Mouse (Mus musculus): ENCODE data around the gene Gatd1. TPM values are rescaled to one million over a fixed set of nuclear protein-coding genes. Genes with fewer than 3 reads are reported as not detected.

Gene Gatd1
- total and polyA plus RNA-seq, 3 experiments, result 15.4 to 23.9 (median 22.6) TPM

DNA sequence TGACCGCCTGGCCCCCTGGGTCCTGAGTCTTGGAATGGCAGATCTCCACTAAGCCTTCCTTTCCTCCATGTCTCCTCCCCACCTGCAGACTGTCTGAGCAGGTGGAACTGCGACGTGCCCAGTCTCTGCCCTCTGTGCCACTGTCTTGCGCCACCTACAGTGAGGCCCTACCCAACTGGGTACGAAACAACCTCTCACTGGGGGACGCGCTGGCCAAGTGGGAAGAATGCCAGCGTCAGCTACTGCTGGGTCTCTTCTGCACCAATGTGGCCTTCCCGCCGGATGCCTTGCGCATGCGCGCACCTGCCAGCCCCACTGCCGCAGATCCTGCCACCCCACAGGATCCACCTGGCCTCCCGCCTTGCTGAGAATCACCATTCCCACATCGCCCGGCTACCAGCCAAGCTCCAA lies 45.4 kb upstream of the Gatd1 start:
- H3K4me3 ChIP-seq (ENCODE audit: low read depth, low read length), result no peak overlapping the region
- ATAC-seq (ENCODE audit: extremely low read depth, insufficient number of reproducible peaks, low FRiP score, poor library complexity, severe bottlenecking) (no peak), DNase-seq (ENCODE audit: low spot score) (no peak)
- H3K27me3 ChIP-seq (ENCODE audit: insufficient read depth, low read length), result peaks cover 36% of the 10 kb centered on the region
- H3K36me3 ChIP-seq (replicated peaks), result peaks cover 48% of the 10 kb centered on the region
- H3K4me1 ChIP-seq (ENCODE audit: insufficient read depth, low read depth, low read length), result peaks cover 49% of the 10 kb centered on the region
- no peak for TF ChIP-seq CTCF (IDR thresholded peaks at IDR 0.05; ENCODE audit: low read depth, low read length)
- no peaks in the 10 kb centered on the region for H3K9me3 ChIP-seq (replicated peaks)

DNA sequence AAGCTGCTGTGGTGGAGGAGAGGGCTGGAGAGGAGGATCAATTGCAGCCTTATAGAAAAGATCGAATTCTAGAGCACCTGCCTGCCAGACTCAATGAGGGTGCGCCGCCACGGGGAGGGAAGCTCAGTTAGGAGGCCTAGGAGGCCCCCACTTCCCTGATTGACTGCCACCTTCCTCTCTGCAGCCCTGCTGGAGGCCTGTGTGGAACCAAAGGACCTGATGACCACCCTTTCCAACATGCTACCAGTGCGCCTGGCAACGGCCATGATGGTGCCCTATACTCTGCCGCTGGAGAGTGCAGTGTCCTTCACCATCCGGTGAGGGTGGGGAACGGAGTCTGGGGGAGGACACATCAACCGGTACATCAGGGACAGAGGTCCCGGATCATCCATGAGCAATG lies 44.7 kb upstream of the Gatd1 start:
- Histone ChIP-seq H3K36me3 (replicated peaks) (peaks cover 48% of the 10 kb centered on the region), H3K27me3 (ENCODE audit: insufficient read depth, low read length) (peaks cover 29% of the 10 kb centered on the region), H3K4me3 (ENCODE audit: low read depth, low read length) (no peak overlapping the region), H3K4me1 (ENCODE audit: insufficient read depth, low read depth, low read length) (peaks cover 48% of the 10 kb centered on the region), H3K9me3 (replicated peaks) (no peaks in the 10 kb centered on the region)
- ATAC-seq (ENCODE audit: extremely low read depth, insufficient number of reproducible peaks, low FRiP score, poor library complexity, severe bottlenecking) (no peak), DNase-seq (ENCODE audit: low spot score) (no peak)
- no peak for TF ChIP-seq CTCF (IDR thresholded peaks at IDR 0.05; ENCODE audit: low read depth, low read length)
- no peak for TF ChIP-seq GATA1 (IDR thresholded peaks at IDR 0.05; ENCODE audit: borderline replicate concordance, low read length)
- no peak for TF ChIP-seq TAL1 (conservative IDR thresholded peaks at IDR 0.05; ENCODE audit: low read depth, low read length)
- TF ChIP-seq POLR2AphosphoS5 (IDR thresholded peaks at IDR 0.05; ENCODE audit: insufficient replicate concordance, low read depth, low read length), result no peak
- no peak for TF ChIP-seq GATA2 (IDR thresholded peaks at IDR 0.05; ENCODE audit: borderline replicate concordance, low read depth, low read length)

DNA sequence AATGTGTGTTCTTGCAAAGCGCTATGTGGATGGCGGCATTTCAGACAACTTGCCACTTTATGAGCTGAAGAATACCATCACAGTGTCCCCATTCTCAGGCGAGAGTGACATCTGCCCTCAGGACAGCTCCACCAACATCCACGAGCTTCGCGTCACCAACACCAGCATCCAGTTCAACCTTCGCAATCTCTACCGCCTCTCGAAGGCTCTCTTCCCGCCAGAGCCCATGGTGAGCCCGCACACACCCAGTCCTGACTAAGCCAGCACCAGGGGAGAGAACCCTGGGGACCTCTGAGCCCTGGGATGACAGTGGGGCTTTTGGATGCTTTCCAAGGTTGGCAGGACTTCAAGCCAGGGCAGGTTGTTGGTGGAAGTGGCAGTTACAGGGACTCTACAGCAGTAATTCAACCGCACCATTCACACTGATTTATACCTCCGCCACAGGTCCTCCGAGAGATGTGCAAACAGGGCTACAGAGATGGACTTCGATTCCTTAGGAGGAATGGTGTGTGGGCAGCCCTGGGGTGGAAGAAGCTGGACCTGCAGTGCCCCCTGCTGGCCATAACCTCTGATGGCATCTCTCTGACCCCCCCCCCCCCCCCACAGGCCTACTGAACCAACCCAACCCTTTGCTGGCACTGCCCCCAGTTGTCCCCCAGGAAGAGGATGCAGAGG lies 44.2 kb upstream of the Gatd1 start:
- Histone ChIP-seq H3K36me3 (replicated peaks) (peaks cover 52% of the 10 kb centered on the region), H3K9me3 (replicated peaks) (no peaks in the 10 kb centered on the region), H3K27me3 (ENCODE audit: insufficient read depth, low read length) (peaks cover 24% of the 10 kb centered on the region), H3K4me3 (ENCODE audit: low read depth, low read length) (no peak overlapping the region), H3K4me1 (ENCODE audit: insufficient read depth, low read depth, low read length) (peaks cover 51% of the 10 kb centered on the region)
- ATAC-seq (ENCODE audit: extremely low read depth, insufficient number of reproducible peaks, low FRiP score, poor library complexity, severe bottlenecking) (no peak), DNase-seq (ENCODE audit: low spot score) (peak; percentile 70)
- TF ChIP-seq CTCF (IDR thresholded peaks at IDR 0.05; ENCODE audit: low read depth, low read length), result peak; percentile 23; the same call in 1 of the 2 replicates
- TF ChIP-seq GATA2 (IDR thresholded peaks at IDR 0.05; ENCODE audit: borderline replicate concordance, low read depth, low read length), result no peak
- no peak for TF ChIP-seq GATA1 (IDR thresholded peaks at IDR 0.05; ENCODE audit: borderline replicate concordance, low read length)

DNA sequence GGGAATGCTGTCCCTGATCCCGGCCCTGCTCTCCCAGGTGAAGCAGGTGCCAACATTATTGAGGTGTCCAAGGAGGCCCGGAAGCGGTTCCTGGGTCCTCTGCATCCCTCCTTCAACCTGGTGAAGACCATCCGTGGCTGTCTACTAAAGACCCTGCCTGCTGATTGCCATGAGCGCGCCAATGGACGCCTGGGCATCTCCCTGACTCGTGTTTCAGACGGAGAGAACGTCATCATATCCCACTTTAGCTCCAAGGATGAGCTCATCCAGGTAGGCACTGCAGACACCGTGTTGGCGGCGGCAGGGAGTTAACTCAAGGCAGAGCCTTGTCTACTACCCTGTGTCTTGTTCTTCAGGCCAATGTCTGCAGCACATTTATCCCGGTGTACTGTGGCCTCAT lies 43.3 kb upstream of the Gatd1 start:
- Histone ChIP-seq H3K4me1 (ENCODE audit: insufficient read depth, low read depth, low read length) (peaks cover 48% of the 10 kb centered on the region), H3K4me3 (ENCODE audit: low read depth, low read length) (no peak overlapping the region), H3K27me3 (ENCODE audit: insufficient read depth, low read length) (peaks cover 15% of the 10 kb centered on the region), H3K9me3 (replicated peaks) (no peaks in the 10 kb centered on the region), H3K36me3 (replicated peaks) (peaks cover 54% of the 10 kb centered on the region)
- DNase-seq (ENCODE audit: low spot score), result no peak
- ATAC-seq (ENCODE audit: extremely low read depth, insufficient number of reproducible peaks, low FRiP score, poor library complexity, severe bottlenecking), result no peak
- TF ChIP-seq GATA1 (IDR thresholded peaks at IDR 0.05; ENCODE audit: borderline replicate concordance, low read length) (no peak), GATA2 (IDR thresholded peaks at IDR 0.05; ENCODE audit: borderline replicate concordance, low read depth, low read length) (no peak), TAL1 (conservative IDR thresholded peaks at IDR 0.05; ENCODE audit: low read depth, low read length) (no peak), POLR2AphosphoS5 (IDR thresholded peaks at IDR 0.05; ENCODE audit: insufficient replicate concordance, low read depth, low read length) (no peak), CTCF (IDR thresholded peaks at IDR 0.05; ENCODE audit: low read depth, low read length) (no peak)

DNA sequence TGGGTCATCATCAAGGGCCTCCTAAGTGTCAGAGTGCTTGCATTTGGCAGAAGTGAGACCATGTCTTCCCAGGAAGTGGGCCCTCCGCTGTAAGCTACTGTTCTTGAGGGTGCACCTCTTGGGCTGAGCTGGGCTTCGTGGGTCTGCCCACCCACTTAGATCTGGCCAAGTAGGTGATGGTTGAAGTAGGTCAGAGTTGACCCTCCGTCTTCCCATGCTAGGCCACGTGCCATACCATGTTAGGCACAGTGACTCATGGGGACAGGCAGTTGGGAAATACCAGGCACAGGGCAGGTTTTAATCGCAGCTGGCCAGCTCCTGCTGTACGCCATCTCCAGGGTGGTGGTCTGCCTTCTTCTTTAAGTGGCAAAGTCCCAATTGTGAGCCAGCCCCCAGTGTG lies 42.8 kb upstream of the Gatd1 start:
- no peaks in the 10 kb centered on the region for H3K9me3 ChIP-seq (replicated peaks)
- H3K27me3 ChIP-seq (ENCODE audit: insufficient read depth, low read length), result peaks cover 10% of the 10 kb centered on the region
- no peak overlapping the region for H3K4me3 ChIP-seq (ENCODE audit: low read depth, low read length)
- H3K36me3 ChIP-seq (replicated peaks), result peaks cover 59% of the 10 kb centered on the region
- DNase-seq (ENCODE audit: low spot score), result no peak
- no peak for TF ChIP-seq GATA1 (IDR thresholded peaks at IDR 0.05; ENCODE audit: borderline replicate concordance, low read length)
- no peak for TF ChIP-seq GATA2 (IDR thresholded peaks at IDR 0.05; ENCODE audit: borderline replicate concordance, low read depth, low read length)
- TF ChIP-seq TAL1 (conservative IDR thresholded peaks at IDR 0.05; ENCODE audit: low read depth, low read length), result no peak
- TF ChIP-seq POLR2AphosphoS5 (IDR thresholded peaks at IDR 0.05; ENCODE audit: insufficient replicate concordance, low read depth, low read length), result no peak
- no peak for TF ChIP-seq CTCF (IDR thresholded peaks at IDR 0.05; ENCODE audit: low read depth, low read length)
- no peak for ATAC-seq (ENCODE audit: extremely low read depth, insufficient number of reproducible peaks, low FRiP score, poor library complexity, severe bottlenecking)
- peaks cover 49% of the 10 kb centered on the region for H3K4me1 ChIP-seq (ENCODE audit: insufficient read depth, low read depth, low read length)

DNA sequence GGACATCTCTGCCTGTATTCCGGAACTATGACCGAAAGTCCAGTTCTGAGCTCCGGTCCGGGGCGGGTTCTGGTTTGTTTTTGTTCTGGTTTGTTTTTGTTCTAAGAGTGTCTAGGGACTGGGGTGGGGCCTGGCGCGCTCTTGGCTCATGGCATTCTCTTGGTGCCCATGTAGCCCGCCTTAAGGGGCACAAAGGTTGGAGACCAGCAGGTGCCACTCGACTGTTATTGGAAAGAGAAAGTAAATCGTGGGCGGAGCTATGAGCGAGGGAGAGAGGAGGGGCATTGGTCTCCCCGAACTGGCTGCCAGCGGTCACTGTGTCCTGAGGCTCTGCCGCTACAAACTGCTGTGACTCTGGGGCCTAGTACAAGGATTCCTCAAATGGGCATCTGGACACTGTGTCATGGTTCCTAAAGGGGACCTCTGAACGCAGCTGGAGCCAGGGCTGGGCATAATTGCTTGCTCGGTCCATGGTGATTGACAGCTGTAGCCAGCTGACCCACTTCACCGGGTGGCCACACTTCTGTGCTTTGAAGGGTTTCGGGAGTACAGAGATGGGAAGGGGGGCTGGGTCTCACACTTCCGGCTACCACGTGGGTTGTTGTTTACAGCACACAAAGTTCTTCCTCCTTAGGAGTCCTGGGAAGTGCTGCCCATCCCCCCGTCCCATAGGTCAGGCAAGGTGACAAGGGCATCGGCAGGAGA lies 41.8 kb upstream of the Gatd1 start:
- H3K9me3 ChIP-seq (replicated peaks), result no peaks in the 10 kb centered on the region
- peaks cover 2% of the 10 kb centered on the region; the same call in 1 of the 2 replicates for H3K27me3 ChIP-seq (ENCODE audit: insufficient read depth, low read length)
- peak; percentile 30; the same call in 1 of the 2 replicates for ATAC-seq (ENCODE audit: extremely low read depth, insufficient number of reproducible peaks, low FRiP score, poor library complexity, severe bottlenecking)
- no peak for TF ChIP-seq POLR2AphosphoS5 (IDR thresholded peaks at IDR 0.05; ENCODE audit: insufficient replicate concordance, low read depth, low read length)
- no peak for TF ChIP-seq GATA2 (IDR thresholded peaks at IDR 0.05; ENCODE audit: borderline replicate concordance, low read depth, low read length)
- no peak for TF ChIP-seq GATA1 (IDR thresholded peaks at IDR 0.05; ENCODE audit: borderline replicate concordance, low read length)
- TF ChIP-seq CTCF (IDR thresholded peaks at IDR 0.05; ENCODE audit: low read depth, low read length), result no peak
- TF ChIP-seq TAL1 (conservative IDR thresholded peaks at IDR 0.05; ENCODE audit: low read depth, low read length), result no peak
- peak overlapping the region; percentile 86 for H3K4me3 ChIP-seq (ENCODE audit: low read depth, low read length)
- DNase-seq (ENCODE audit: low spot score), result no peak
- peaks cover 59% of the 10 kb centered on the region for H3K4me1 ChIP-seq (ENCODE audit: insufficient read depth, low read depth, low read length)
- peaks cover 65% of the 10 kb centered on the region for H3K36me3 ChIP-seq (replicated peaks)
